Mouse (Mus musculus) lung, postnatal 0 days (tissue): ENCODE measurements around the gene Gm17019.
"Not testable (repeated sequence)": the region's sequence is repeated elsewhere in the genome, so short reads cannot be mapped to it uniquely, and the experiment has no call there.

Experiments used
- CTCF ChIP-seq: IDR thresholded peaks from 2 replicates; pipeline ENCODE4 v1.5.1; 2016; ENCODE audit warnings: antibody characterized with exemption, mild to moderate bottlenecking
- EP300 ChIP-seq: IDR thresholded peaks from 2 replicates; pipeline ENCODE4 v1.6.1; 2016; ENCODE audit warnings: antibody characterized with exemption, mild to moderate bottlenecking, control low read depth

GRCm38 (mm10) chr5:15052945-15053605 lies 20.3 kb upstream of the Gm17019 start:
- not testable (repeated sequence) for TF ChIP-seq CTCF, EP300
